Mouse (Mus musculus): ENCODE measurements around the gene Palm2. TPM values are rescaled to one million over a fixed set of nuclear protein-coding genes. Genes with fewer than 3 reads are reported as not detected.

The Palm2 gene
- total and polyA plus RNA-seq, 2 experiments from 2014 or later = 26.4 to 33.1 TPM

DNA sequence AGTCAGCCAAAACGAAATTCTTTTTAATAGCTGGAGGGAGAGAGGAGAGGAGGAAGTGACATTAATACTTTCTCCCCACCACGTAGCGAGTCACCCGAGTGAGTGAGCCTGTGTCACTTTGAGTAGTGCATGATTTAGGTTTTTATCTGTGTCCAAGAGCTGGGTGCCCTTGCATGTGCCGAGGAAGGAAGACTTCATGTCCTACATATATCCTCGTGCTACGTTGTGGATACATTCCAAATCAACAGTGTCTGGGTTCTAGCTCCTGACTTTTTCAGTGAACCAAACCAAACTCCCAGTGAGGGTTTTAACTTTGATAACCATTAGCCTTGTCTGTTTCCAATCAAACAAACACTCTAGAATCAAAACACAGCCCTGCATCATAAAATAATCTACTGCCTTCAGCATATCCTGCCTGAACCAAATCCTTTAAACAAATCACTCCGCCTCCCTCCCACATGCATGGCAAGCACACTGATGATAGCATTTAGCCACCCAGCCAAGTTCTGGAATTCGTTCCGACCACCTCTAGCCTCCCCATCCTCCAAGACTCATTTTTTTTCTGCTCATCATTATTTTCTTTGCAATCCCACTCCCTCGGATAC is 309.4 kb downstream of the Palm2 start:
- no peak overlapping the region for H3K9ac ChIP-seq (replicated peaks; ENCODE audit: low read length, poor library complexity, severe bottlenecking)
- no peak for ATAC-seq (ENCODE audit: low FRiP score)
- H3K4me3 ChIP-seq (ENCODE audit: low read depth, low read length) = no peak overlapping the region
- TF ChIP-seq CTCF (IDR thresholded peaks at IDR 0.05) = no peak
- WGBS = 87% methylated on average over 11 of the region's 11 CpGs
- no peak overlapping the region for H3K27ac ChIP-seq (ENCODE audit: low read depth, low read length)
- no peaks in the 10 kb centered on the region for H3K4me1 ChIP-seq (ENCODE audit: insufficient read depth, low read length)
- H3K36me3 ChIP-seq (ENCODE audit: insufficient read depth, low read length) = no peaks in the 10 kb centered on the region
- no peaks in the 10 kb centered on the region for H3K27me3 ChIP-seq (ENCODE audit: insufficient read depth, low read length)
- no peak overlapping the region for H3K4me2 ChIP-seq (ENCODE audit: low read depth, low read length, poor library complexity, severe bottlenecking)
- DNase-seq (ENCODE audit: low spot score) = no peak
- no peaks in the 10 kb centered on the region for H3K9me3 ChIP-seq (ENCODE audit: low read length)

- Histone ChIP-seq H3K4me2 (ENCODE audit: low read depth, low read length, poor library complexity, severe bottlenecking) (no peak overlapping the region), H3K27ac (ENCODE audit: low read depth, low read length) (no peak overlapping the region), H3K9me3 (ENCODE audit: low read length) (no peaks in the 10 kb centered on the region), H3K9ac (replicated peaks; ENCODE audit: low read length, poor library complexity, severe bottlenecking) (no peak overlapping the region), H3K4me3 (ENCODE audit: low read depth, low read length) (no peak overlapping the region), H3K27me3 (ENCODE audit: insufficient read depth, low read length) (no peaks in the 10 kb centered on the region), H3K36me3 (ENCODE audit: insufficient read depth, low read length) (no peaks in the 10 kb centered on the region), H3K4me1 (ENCODE audit: insufficient read depth, low read length) (no peaks in the 10 kb centered on the region)
- DNase-seq (ENCODE audit: low spot score) (no peak), ATAC-seq (ENCODE audit: low FRiP score) (no peak)
- WGBS = 82% methylated on average over 4 of the region's 4 CpGs
- no peak for TF ChIP-seq CTCF (IDR thresholded peaks at IDR 0.05)
Measured at GRCm38 (mm10) chr4:57750651-57751050, 316.6 kb downstream of the Palm2 start.

GRCm38 (mm10) chr4:57751054-57751453 is 317.0 kb downstream of the Palm2 start:
- Histone ChIP-seq H3K36me3 (ENCODE audit: insufficient read depth, low read length) (no peaks in the 10 kb centered on the region), H3K27me3 (ENCODE audit: insufficient read depth, low read length) (no peaks in the 10 kb centered on the region), H3K4me3 (ENCODE audit: low read depth, low read length) (no peak overlapping the region), H3K9me3 (ENCODE audit: low read length) (no peaks in the 10 kb centered on the region), H3K9ac (replicated peaks; ENCODE audit: low read length, poor library complexity, severe bottlenecking) (no peak overlapping the region), H3K4me1 (ENCODE audit: insufficient read depth, low read length) (no peaks in the 10 kb centered on the region), H3K27ac (ENCODE audit: low read depth, low read length) (no peak overlapping the region), H3K4me2 (ENCODE audit: low read depth, low read length, poor library complexity, severe bottlenecking) (no peak overlapping the region)
- 64% methylated on average over 4 of the region's 4 CpGs for WGBS
- TF ChIP-seq CTCF (IDR thresholded peaks at IDR 0.05) = no peak
- no peak for DNase-seq (ENCODE audit: low spot score)
- ATAC-seq (ENCODE audit: low FRiP score) = no peak

DNA sequence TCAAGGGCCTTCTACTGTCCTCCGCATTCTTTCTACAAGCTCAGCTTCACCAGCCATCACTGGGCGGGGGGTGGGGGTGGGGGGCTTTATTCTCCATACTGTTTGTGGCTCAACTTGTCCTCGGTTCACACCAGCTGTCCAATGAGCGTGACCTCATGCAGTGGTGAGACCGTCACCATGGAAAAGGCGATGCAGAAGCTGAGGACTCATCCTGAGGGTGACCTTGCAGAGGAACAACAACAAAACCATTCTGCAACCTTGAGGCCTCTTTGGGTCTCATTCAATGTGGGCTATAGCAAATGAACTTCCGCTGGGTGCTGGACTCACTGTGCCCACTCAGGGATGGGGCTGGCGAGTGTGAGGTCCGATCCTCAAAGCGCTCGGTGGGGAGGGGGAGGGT is 317.5 kb downstream of the Palm2 start:
- Histone ChIP-seq H3K36me3 (ENCODE audit: insufficient read depth, low read length) (no peaks in the 10 kb centered on the region), H3K27ac (ENCODE audit: low read depth, low read length) (no peak overlapping the region), H3K4me3 (ENCODE audit: low read depth, low read length) (no peak overlapping the region), H3K9ac (replicated peaks; ENCODE audit: low read length, poor library complexity, severe bottlenecking) (no peak overlapping the region), H3K9me3 (ENCODE audit: low read length) (no peaks in the 10 kb centered on the region), H3K27me3 (ENCODE audit: insufficient read depth, low read length) (no peaks in the 10 kb centered on the region), H3K4me2 (ENCODE audit: low read depth, low read length, poor library complexity, severe bottlenecking) (no peak overlapping the region), H3K4me1 (ENCODE audit: insufficient read depth, low read length) (no peaks in the 10 kb centered on the region)
- TF ChIP-seq CTCF (IDR thresholded peaks at IDR 0.05) = no peak
- ATAC-seq (ENCODE audit: low FRiP score) (no peak), DNase-seq (ENCODE audit: low spot score) (no peak)
- 92% methylated on average over 11 of the region's 11 CpGs for WGBS

DNA sequence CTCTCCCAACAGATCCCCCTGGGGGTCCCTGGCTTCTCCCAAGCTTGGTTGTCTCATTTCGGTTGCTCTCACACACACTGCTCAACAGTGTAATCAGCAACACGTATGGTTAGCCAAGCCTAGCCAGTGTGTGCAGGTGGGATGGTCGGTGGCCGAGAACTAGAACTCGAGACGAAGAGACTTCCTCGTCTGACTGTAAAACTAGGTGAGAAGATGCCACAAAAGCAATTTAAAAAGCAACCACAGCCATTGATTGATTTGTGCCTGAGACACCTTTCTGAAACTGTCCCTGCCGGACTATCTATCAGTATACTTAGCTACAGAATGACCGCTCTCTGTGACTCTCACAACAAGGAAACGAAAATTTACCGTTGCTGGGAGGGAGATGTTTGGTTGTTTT is 321.0 kb downstream of the Palm2 start:
- H3K9ac ChIP-seq (replicated peaks; ENCODE audit: low read length, poor library complexity, severe bottlenecking) = no peak overlapping the region
- ATAC-seq (ENCODE audit: low FRiP score) = no peak
- no peak overlapping the region for H3K4me3 ChIP-seq (ENCODE audit: low read depth, low read length)
- DNase-seq (ENCODE audit: low spot score) = no peak
- H3K9me3 ChIP-seq (ENCODE audit: low read length) = no peaks in the 10 kb centered on the region
- WGBS = 89% methylated on average over 11 of the region's 11 CpGs
- H3K36me3 ChIP-seq (ENCODE audit: insufficient read depth, low read length) = no peaks in the 10 kb centered on the region
- no peaks in the 10 kb centered on the region for H3K27me3 ChIP-seq (ENCODE audit: insufficient read depth, low read length)
- no peak overlapping the region for H3K4me2 ChIP-seq (ENCODE audit: low read depth, low read length, poor library complexity, severe bottlenecking)
- H3K4me1 ChIP-seq (ENCODE audit: insufficient read depth, low read length) = no peaks in the 10 kb centered on the region
- H3K27ac ChIP-seq (ENCODE audit: low read depth, low read length) = no peak overlapping the region
- no peak for TF ChIP-seq CTCF (IDR thresholded peaks at IDR 0.05)

- Histone ChIP-seq H3K4me3 (ENCODE audit: low read depth, low read length) (no peak overlapping the region), H3K4me1 (ENCODE audit: insufficient read depth, low read length) (no peaks in the 10 kb centered on the region), H3K9ac (replicated peaks; ENCODE audit: low read length, poor library complexity, severe bottlenecking) (no peak overlapping the region), H3K9me3 (ENCODE audit: low read length) (no peaks in the 10 kb centered on the region), H3K27me3 (ENCODE audit: insufficient read depth, low read length) (no peaks in the 10 kb centered on the region), H3K36me3 (ENCODE audit: insufficient read depth, low read length) (no peaks in the 10 kb centered on the region), H3K4me2 (ENCODE audit: low read depth, low read length, poor library complexity, severe bottlenecking) (no peak overlapping the region), H3K27ac (ENCODE audit: low read depth, low read length) (no peak overlapping the region)
- no peak for ATAC-seq (ENCODE audit: low FRiP score)
- 49% methylated on average over 11 of the region's 11 CpGs for WGBS
- TF ChIP-seq CTCF (IDR thresholded peaks at IDR 0.05) = no peak
- no peak for DNase-seq (ENCODE audit: low spot score)
Measured at GRCm38 (mm10) chr4:57757997-57758396, 323.9 kb downstream of the Palm2 start.

Other genes with a start within 250 kb of the Palm2 start
- gene Ptpn3, start 132.4 kb upstream of the Palm2 start, total RNA-seq (2014; rRNA removed) = 6.2 and 12.8 TPM in 2 replicates
- gene Ptpn3, start 132.4 kb upstream of the Palm2 start, polyA plus RNA-seq (2015; fragmentation: Nextera tagmentation; extraction: Ambion mirVana) = 1.4 and 1.9 TPM in 2 replicates
- gene Pakap, start 133.9 kb downstream of the Palm2 start, total RNA-seq (2014; rRNA removed) = 6.0 and 8.4 TPM in 2 replicates
- gene Pakap, start 133.9 kb downstream of the Palm2 start, polyA plus RNA-seq (2015; fragmentation: Nextera tagmentation; extraction: Ambion mirVana) = 11.9 and 13.5 TPM in 2 replicates